Mouse (Mus musculus) midbrain, embryonic 16.5 days (tissue): ENCODE data around the gene Zdhhc8. TPM values are rescaled to one million over a fixed set of nuclear protein-coding genes. Genes with fewer than 3 reads are reported as not detected.
A peak's percentile ranks its signal among the peaks of the same experiment; 100 is the strongest.
"Not testable (repeated sequence)": the region's sequence is repeated elsewhere in the genome, so short reads cannot be mapped to it uniquely, and the experiment has no call there.

Source experiments
- ATAC-seq: fragments of 200-750 bp; cut with Nextera tagmentation; 2 replicates; pipeline ENCODE4 v1.8.0; 2017; ENCODE audit warnings: moderate TSS enrichment
- H3K27ac ChIP-seq: fragments of 300-500 bp; sonication (generic); 2 replicates; pipeline ENCODE4 v1.5.1; 2014; ENCODE audit warnings: mild to moderate bottlenecking, low read length, mixed read lengths
- H3K27me3 ChIP-seq: fragments of 300-500 bp; sonication (generic); 2 replicates; pipeline ENCODE4 v1.6.1; 2014; ENCODE audit warnings: low read depth, low read length, mixed read lengths; ENCODE audit not compliant: control insufficient read depth, insufficient read depth
- H3K36me3 ChIP-seq: fragments of 300-500 bp; sonication (generic); 2 replicates; pipeline ENCODE4 v1.6.1; 2014; ENCODE audit warnings: mild to moderate bottlenecking, low read length, moderate library complexity, mixed read lengths; ENCODE audit not compliant: control insufficient read depth, insufficient read depth
- H3K4me1 ChIP-seq: fragments of 300-500 bp; sonication (generic); 2 replicates; pipeline ENCODE4 v1.6.1; 2014; ENCODE audit warnings: mild to moderate bottlenecking, low read length, mixed read lengths; ENCODE audit not compliant: control insufficient read depth, insufficient read depth
- H3K4me2 ChIP-seq: fragments of 300-500 bp; sonication (generic); 2 replicates; pipeline ENCODE4 v1.6.1; 2014; ENCODE audit warnings: mild to moderate bottlenecking, low read length, mixed read lengths
- H3K4me3 ChIP-seq: fragments of 300-500 bp; sonication (generic); 2 replicates; pipeline ENCODE4 v1.5.1; 2014; ENCODE audit warnings: low read depth, mild to moderate bottlenecking, low read length, moderate library complexity, mixed read lengths
- H3K9ac ChIP-seq: fragments of 300-500 bp; sonication (generic); 2 replicates; pipeline ENCODE4 v1.6.1; 2014; ENCODE audit warnings: low read depth, low read length, mixed read lengths
- H3K9me3 ChIP-seq: fragments of 300-500 bp; sonication (generic); replicated peaks from 2 replicates; pipeline ENCODE4 v1.6.1; 2014; ENCODE audit warnings: mild to moderate bottlenecking, low read length, mixed read lengths; ENCODE audit not compliant: control insufficient read depth, poor library complexity, severe bottlenecking
- WGBS: fragments of 180-500 bp; shearing (Covaris S2); extraction: QIAGEN DNeasy Blood & Tissue Kit; methylation state at CpG from one replicate; pipeline ENCODE4 v1.1.7; 2014; 5-methylcytosine and 5-hydroxymethylcytosine counted together
- polyA plus RNA-seq: library from polyadenylated mRNA; unstranded; fragments of >200 nt; fragmentation: Nextera tagmentation; extraction: Ambion mirVana; gene quantifications from 2 replicates; pipeline ENCODE4 v1.2.1, GENCODE M21; 2015

Gene Zdhhc8
- polyA plus RNA-seq, 1 experiment from 2014 or later: 13.8 TPM

GRCm38 (mm10) chr16:18210701-18211416 is 24.1 kb downstream of the Zdhhc8 start:
- Histone ChIP-seq H3K4me1 (peaks cover 43% of the 10 kb centered on the region), H3K9ac (no peak overlapping the region), H3K4me3 (no peak overlapping the region), H3K27ac (no peak overlapping the region), H3K9me3 (no peaks in the 10 kb centered on the region), H3K36me3 (no peaks in the 10 kb centered on the region), H3K27me3 (no peaks in the 10 kb centered on the region), H3K4me2 (no peak overlapping the region)
- 22% methylated on average over 8 of the region's 8 CpGs for WGBS
- ATAC-seq: no peak

GRCm38 (mm10) chr16:18203430-18204091 is 31.4 kb downstream of the Zdhhc8 start:
- no peak for ATAC-seq
- no peak overlapping the region for H3K4me3 ChIP-seq
- H3K27me3 ChIP-seq: no peaks in the 10 kb centered on the region
- no peak overlapping the region for H3K27ac ChIP-seq
- H3K36me3 ChIP-seq: no peaks in the 10 kb centered on the region
- H3K4me2 ChIP-seq: no peak overlapping the region
- H3K9me3 ChIP-seq: no peaks in the 10 kb centered on the region
- WGBS: 62% methylated on average over 7 of the region's 7 CpGs
- H3K9ac ChIP-seq: no peak overlapping the region
- peaks cover 5% of the 10 kb centered on the region for H3K4me1 ChIP-seq

GRCm38 (mm10) chr16:18202061-18202460 is 32.9 kb downstream of the Zdhhc8 start:
- H3K36me3 ChIP-seq: no peaks in the 10 kb centered on the region
- ATAC-seq: no peak
- H3K4me2 ChIP-seq: no peak overlapping the region
- WGBS: 100% methylated on average over 1 of the region's 1 CpGs
- no peaks in the 10 kb centered on the region for H3K9me3 ChIP-seq
- H3K4me3 ChIP-seq: no peak overlapping the region
- peaks cover 9% of the 10 kb centered on the region for H3K4me1 ChIP-seq
- no peak overlapping the region for H3K9ac ChIP-seq
- no peak overlapping the region for H3K27ac ChIP-seq
- no peaks in the 10 kb centered on the region for H3K27me3 ChIP-seq

- ATAC-seq: no peak
- Histone ChIP-seq H3K9ac (no peak overlapping the region), H3K9me3 (no peaks in the 10 kb centered on the region), H3K4me3 (no peak overlapping the region), H3K36me3 (no peaks in the 10 kb centered on the region), H3K4me2 (no peak overlapping the region), H3K27ac (no peak overlapping the region), H3K4me1 (peaks cover 9% of the 10 kb centered on the region), H3K27me3 (no peaks in the 10 kb centered on the region)
- WGBS: 55% methylated on average over 1 of the region's 1 CpGs
Measured at GRCm38 (mm10) chr16:18201620-18202019, 33.3 kb downstream of the Zdhhc8 start.

- Histone ChIP-seq H3K9ac (no peak overlapping the region), H3K36me3 (no peaks in the 10 kb centered on the region), H3K27ac (no peak overlapping the region), H3K4me3 (no peak overlapping the region), H3K9me3 (no peaks in the 10 kb centered on the region), H3K27me3 (no peaks in the 10 kb centered on the region), H3K4me2 (no peak overlapping the region), H3K4me1 (peaks cover 9% of the 10 kb centered on the region)
- ATAC-seq: no peak
- 77% methylated on average over 2 of the region's 2 CpGs for WGBS
Measured at GRCm38 (mm10) chr16:18200062-18200461, 34.9 kb downstream of the Zdhhc8 start.

GRCm38 (mm10) chr16:18198365-18199098 is 36.4 kb downstream of the Zdhhc8 start:
- H3K9ac ChIP-seq: peak overlapping the region; percentile 20; the same call in 1 of the 2 replicates
- H3K4me3 ChIP-seq: no peak overlapping the region
- no peaks in the 10 kb centered on the region for H3K27me3 ChIP-seq
- WGBS: 44% methylated on average over 10 of the region's 10 CpGs
- no peaks in the 10 kb centered on the region for H3K36me3 ChIP-seq
- H3K27ac ChIP-seq: no peak overlapping the region
- peaks cover 18% of the 10 kb centered on the region for H3K4me1 ChIP-seq
- no peak overlapping the region for H3K4me2 ChIP-seq
- peak; percentile 46; the same call in 1 of the 2 replicates for ATAC-seq
- H3K9me3 ChIP-seq: no peaks in the 10 kb centered on the region

- Histone ChIP-seq H3K9me3 (no peaks in the 10 kb centered on the region), H3K36me3 (no peaks in the 10 kb centered on the region), H3K27me3 (no peaks in the 10 kb centered on the region), H3K4me3 (no peak overlapping the region), H3K4me2 (no peak overlapping the region), H3K4me1 (peaks cover 18% of the 10 kb centered on the region), H3K9ac (0 out of 2 replicates have a peak overlapping the region, but pooled peaks have one; percentile 20), H3K27ac (no peak overlapping the region)
- no peak for ATAC-seq
- WGBS: 81% methylated on average over 6 of the region's 6 CpGs
Measured at GRCm38 (mm10) chr16:18197881-18198280, 37.1 kb downstream of the Zdhhc8 start.

- not testable (repeated sequence) for H3K27me3 ChIP-seq, H3K9me3 ChIP-seq, H3K9ac ChIP-seq, H3K4me2 ChIP-seq, ATAC-seq, H3K27ac ChIP-seq, H3K36me3 ChIP-seq, H3K4me3 ChIP-seq
- 45% methylated on average over 3 of the region's 3 CpGs for WGBS
- peaks cover 18% of the 10 kb centered on the region for H3K4me1 ChIP-seq
Measured at GRCm38 (mm10) chr16:18195561-18195960, 39.4 kb downstream of the Zdhhc8 start.

GRCm38 (mm10) chr16:18195068-18195467 is 39.9 kb downstream of the Zdhhc8 start:
- Histone ChIP-seq H3K9ac (no peak overlapping the region), H3K4me1 (peaks cover 18% of the 10 kb centered on the region), H3K27ac (no peak overlapping the region; the same call in 1 of the 2 replicates), H3K9me3 (no peaks in the 10 kb centered on the region), H3K4me3 (no peak overlapping the region), H3K4me2 (no peak overlapping the region), H3K27me3 (no peaks in the 10 kb centered on the region), H3K36me3 (no peaks in the 10 kb centered on the region)
- WGBS: 58% methylated on average over 5 of the region's 5 CpGs
- no peak for ATAC-seq
